ENCODE assay signal across 9 mouse cellular contexts in the genomic region with DNA sequence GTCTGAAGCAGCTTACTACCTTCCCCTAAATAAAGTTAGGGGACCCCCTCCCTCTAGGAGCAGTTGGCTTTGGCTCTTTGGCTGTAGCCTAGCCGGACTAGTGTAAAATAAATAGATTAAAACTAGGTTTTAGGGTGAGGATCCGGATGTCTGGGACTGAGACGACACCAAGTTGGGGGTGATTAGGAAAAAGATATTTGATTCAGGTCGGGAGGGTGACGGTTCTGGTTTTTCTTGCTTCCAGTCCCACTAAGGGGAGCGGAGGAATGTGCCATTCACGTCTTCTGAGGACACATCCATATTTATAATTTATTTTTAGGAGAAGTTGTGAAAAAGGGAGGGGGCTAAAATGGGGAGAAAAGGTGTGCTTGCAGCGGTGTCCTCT.
DNase-seq lines count a peak whose midpoint lies in the region; ATAC-seq and TF ChIP-seq lines count a peak whose summit lies in the region.
"Had no signal": no experiment of that assay in that cellular context is flagged by ENCODE, and none has a peak within 500 bp of the region (broad histone marks: within the 10 kb centered on the region; RNA-seq: fewer than 3 reads in every experiment).

No protein-coding gene starts in this region.

- 26% methylated on average over 8 of the region's 8 CpGs for WGBS in heart, embryonic 14.5 days
- 7% methylated on average over 8 of the region's 8 CpGs for WGBS in hindbrain, embryonic 10.5 days
- WGBS in liver, postnatal 0 days (ENCODE audit: insufficient replicate concordance) = 23% methylated on average over 8 of the region's 8 CpGs

- H3K4me3 ChIP-seq in heart, embryonic 14.5 days (ENCODE audit: control insufficient read depth in 1 of 2, insufficient read depth in 1 of 2, low read depth in 1 of 2, low read length in 2 of 2) = peak overlapping the region; percentile 80 to 88
- H3K4me3 ChIP-seq in MEL (ENCODE audit: control insufficient read depth in 1 of 2, insufficient read depth in 1 of 2, low read depth in 2 of 2, low read length in 2 of 2) = peak overlapping the region; percentile 67 to 90
- peak overlapping the region; percentile 91 for H3K4me3 ChIP-seq in hindbrain, embryonic 10.5 days
- H3K4me3 ChIP-seq in liver, postnatal 0 days (ENCODE audit: low read depth, low read length) = peak overlapping the region; percentile 67

- no peak overlapping the region for H3K27ac ChIP-seq in heart, embryonic 14.5 days (replicated peaks in 1 of 2; ENCODE audit: control insufficient read depth in 1 of 2, insufficient read depth in 1 of 2, low read depth in 2 of 2, low read length in 2 of 2)
- H3K27ac ChIP-seq in MEL (ENCODE audit: control insufficient read depth, low read depth, low read length) = no peak overlapping the region
- peak overlapping the region; percentile 85; the same call in 1 of the 2 replicates for H3K27ac ChIP-seq in hindbrain, embryonic 10.5 days
- H3K27ac ChIP-seq in liver, postnatal 0 days (ENCODE audit: low read depth) = no peak overlapping the region

- no peak for TF ChIP-seq EP300 in MEL (IDR thresholded peaks at IDR 0.05; ENCODE audit: low read depth in 1 of 2, low read length in 2 of 2)
- no peak for TF ChIP-seq EP300 in liver, postnatal 0 days (IDR thresholded peaks at IDR 0.05; ENCODE audit: low read depth)

- no peak for TF ChIP-seq POLR2A in MEL (IDR thresholded peaks at IDR 0.05; ENCODE audit: control insufficient read depth in 1 of 2, insufficient read depth in 1 of 2, low read depth in 1 of 2, low read length in 2 of 2, poor library complexity in 1 of 2)

- no peak for ATAC-seq in heart, embryonic 14.5 days (ENCODE audit: insufficient number of reproducible peaks, insufficient read depth, low FRiP score, low read depth)
- no peak for ATAC-seq in liver, postnatal 0 days
- ATAC-seq in megakaryocyte-erythroid progenitor cell, adult 5-6 weeks (replicated peaks; ENCODE audit: low FRiP score, low TSS enrichment, poor library complexity, severe bottlenecking) = no peak

- no peaks in the 10 kb centered on the region for H3K9me3 ChIP-seq in heart, embryonic 14.5 days (ENCODE audit: control insufficient read depth, low read length)
- H3K9me3 ChIP-seq in MEL (replicated peaks; ENCODE audit: insufficient read depth, low read length) = no peaks in the 10 kb centered on the region
- H3K9me3 ChIP-seq in hindbrain, embryonic 10.5 days = no peaks in the 10 kb centered on the region
- H3K9me3 ChIP-seq in liver, postnatal 0 days (ENCODE audit: low read length) = no peaks in the 10 kb centered on the region

- TF ChIP-seq RAD21 in MEL (IDR thresholded peaks at IDR 0.05; ENCODE audit: low read depth, low read length) = no peak

- peaks cover 12 to 16% of the 10 kb centered on the region in 2 experiments for H3K4me1 ChIP-seq in heart, embryonic 14.5 days (ENCODE audit: control insufficient read depth in 2 of 2, insufficient read depth in 2 of 2, low read length in 2 of 2)
- peaks cover 2 to 10% of the 10 kb centered on the region in 2 experiments; a peak in 3 of 4 replicates for H3K4me1 ChIP-seq in MEL (ENCODE audit: control insufficient read depth in 1 of 2, insufficient read depth in 2 of 2, low read length in 2 of 2)
- H3K4me1 ChIP-seq in hindbrain, embryonic 10.5 days (replicated peaks) = peaks cover 41% of the 10 kb centered on the region
- 0 out of 2 replicates have a peak, but pooled peaks cover 4% of the 10 kb centered on the region for H3K4me1 ChIP-seq in liver, postnatal 0 days (ENCODE audit: insufficient read depth)

- intact Hi-C loops in heart, postnatal 25 days (cut with DNase I) = loop anchor here (5.0 to 10.0 kb wide), 2 partner anchors 164 to 286 kb away; a partner anchor contains a TSS

- H3K4me2 ChIP-seq in heart, embryonic 14.5 days (ENCODE audit: low read length) = peak overlapping the region; percentile 98
- peak overlapping the region; percentile 94 for H3K4me2 ChIP-seq in liver, postnatal 0 days (ENCODE audit: low read depth, low read length)

- no peaks in the 10 kb centered on the region; the same call in 1 of the 2 replicates for H3K27me3 ChIP-seq in heart, embryonic 14.5 days (ENCODE audit: control insufficient read depth, insufficient read depth, low read length)
- H3K27me3 ChIP-seq in MEL (ENCODE audit: control insufficient read depth in 1 of 2, insufficient read depth in 2 of 2, low read length in 2 of 2) = peaks cover 0 to 2% of the 10 kb centered on the region in 2 experiments; a peak in 1 of 4 replicates
- H3K27me3 ChIP-seq in hindbrain, embryonic 10.5 days (ENCODE audit: insufficient read depth, poor library complexity, severe bottlenecking) = peaks cover 85% of the 10 kb centered on the region
- peaks cover 16% of the 10 kb centered on the region for H3K27me3 ChIP-seq in liver, postnatal 0 days (ENCODE audit: insufficient read depth, low read length)
- H3K27me3 ChIP-seq: CH12.LX had no signal

- peak overlapping the region; percentile 89 for H3K9ac ChIP-seq in heart, embryonic 14.5 days (ENCODE audit: low read length)
- H3K9ac ChIP-seq in MEL (ENCODE audit: control insufficient read depth, low read depth, low read length, poor library complexity, severe bottlenecking) = peak overlapping the region; percentile 64
- H3K9ac ChIP-seq in liver, postnatal 0 days (replicated peaks) = peak overlapping the region; percentile 65

- no peaks in the 10 kb centered on the region for H3K36me3 ChIP-seq in heart, embryonic 14.5 days (ENCODE audit: control insufficient read depth, insufficient read depth, low read length)
- H3K36me3 ChIP-seq in MEL (ENCODE audit: control insufficient read depth in 1 of 2, insufficient read depth in 2 of 2, low read length in 2 of 2) = peaks cover 0 to 3% of the 10 kb centered on the region in 2 experiments; a peak in 1 of 4 replicates
- H3K36me3 ChIP-seq in hindbrain, embryonic 10.5 days = no peaks in the 10 kb centered on the region
- H3K36me3 ChIP-seq in liver, postnatal 0 days (replicated peaks; ENCODE audit: insufficient read depth, low read length) = no peaks in the 10 kb centered on the region

- H3K79me2 ChIP-seq in MEL (ENCODE audit: control insufficient read depth, insufficient read depth, low read length, poor library complexity) = peaks cover 3% of the 10 kb centered on the region; the same call in 1 of the 2 replicates

- no peak for DNase-seq in heart, postnatal 25 days (ENCODE audit: low spot score)
- DNase-seq in MEL (ENCODE audit: low read depth, low spot score) = no peak
- DNase-seq in hindbrain, embryonic 10.5 days (ENCODE audit: low spot score) = no peak
- no peak for DNase-seq in liver, postnatal 0 days
- no peak for DNase-seq in thymus, postnatal 4 days
- no peak for DNase-seq in adrenal gland, postnatal 10 days

- TF ChIP-seq CTCF in MEL (IDR thresholded peaks at IDR 0.05 in 2 of 3, conservative IDR thresholded peaks at IDR 0.05 in 1 of 3; ENCODE audit: control insufficient read depth in 1 of 3, insufficient read depth in 1 of 3, low read depth in 2 of 3, low read length in 3 of 3, poor library complexity in 1 of 3, severe bottlenecking in 1 of 3) = no peak
- no peak for TF ChIP-seq CTCF in liver, postnatal 0 days (IDR thresholded peaks at IDR 0.05; ENCODE audit: low read depth)

TF ChIP-seq in MEL, 35 proteins besides CTCF, POLR2A, EP300 and RAD21:
- TF ChIP-seq ETS1 (IDR thresholded peaks at IDR 0.05; ENCODE audit: low read depth, low read length) = no peak
- no peak for TF ChIP-seq MAFK (IDR thresholded peaks at IDR 0.05; ENCODE audit: borderline replicate concordance, low read depth, low read length)
- TF ChIP-seq POLR2AphosphoS5 (IDR thresholded peaks at IDR 0.05; ENCODE audit: borderline replicate concordance, low read depth, low read length) = no peak
- no peak for TF ChIP-seq SMC3 (IDR thresholded peaks at IDR 0.05; ENCODE audit: low read depth, low read length)
- no peak for TF ChIP-seq KAT2A (conservative IDR thresholded peaks at IDR 0.05; ENCODE audit: low read depth, low read length)
- no peak for TF ChIP-seq POLR2AphosphoS2 (IDR thresholded peaks at IDR 0.05; ENCODE audit: low read length)
- TF ChIP-seq UBTF (IDR thresholded peaks at IDR 0.05; ENCODE audit: borderline replicate concordance, insufficient read depth, low read depth, low read length) = no peak
- no peak for TF ChIP-seq MEF2A (IDR thresholded peaks at IDR 0.05; ENCODE audit: extremely low read depth, insufficient replicate concordance, low read depth, low read length, poor library complexity, severe bottlenecking)
- TF ChIP-seq MXI1 (IDR thresholded peaks at IDR 0.05; ENCODE audit: low read depth, low read length) = no peak
- no peak for TF ChIP-seq SIN3A (IDR thresholded peaks at IDR 0.05; ENCODE audit: low read length)
- TF ChIP-seq E2F4 (IDR thresholded peaks at IDR 0.05; ENCODE audit: borderline replicate concordance, low read depth, low read length) = no peak
TF ChIP-seq in MEL: peak in this region for 0.
